Mouse (Mus musculus): ENCODE measurements at regions not wholly inside any gene's neighbourhood (a gene's known extent, or its start where the extent isn't known, plus 50 kb on each side); places are given as distances from the start of the nearest gene placed in this dataset.
A peak's percentile ranks its signal among the peaks of the same experiment; 100 is the strongest.

- no peak for DNase-seq
Observed at GRCm38 (mm10) chr1:168823184-168823583, 391.1 kb upstream of the Pbx1 start.

GRCm38 (mm10) chr1:168818381-168818780 lies 386.3 kb upstream of the Pbx1 start:
- peak; percentile 5 for DNase-seq

GRCm38 (mm10) chr1:168807084-168807483 lies 375.0 kb upstream of the Pbx1 start:
- DNase-seq: no peak

- no peak for DNase-seq
Observed at GRCm38 (mm10) chr1:168805442-168805841, 373.4 kb upstream of the Pbx1 start.

GRCm38 (mm10) chr1:168801046-168801445 lies 369.0 kb upstream of the Pbx1 start:
- no peak for DNase-seq

GRCm38 (mm10) chr1:168786731-168787130 lies 354.7 kb upstream of the Pbx1 start:
- no peak for DNase-seq

GRCm38 (mm10) chr1:168783851-168784250 lies 351.8 kb upstream of the Pbx1 start:
- DNase-seq: no peak

GRCm38 (mm10) chr1:168764368-168764895 lies 332.4 kb upstream of the Pbx1 start:
- DNase-seq: no peak

- no peak for DNase-seq
Observed at GRCm38 (mm10) chr1:168761095-168761494, 329.0 kb upstream of the Pbx1 start.

- DNase-seq: no peak
Observed at GRCm38 (mm10) chr1:168760239-168760638, 328.2 kb upstream of the Pbx1 start.

- no peak for DNase-seq
Observed at GRCm38 (mm10) chr1:168758835-168759234, 326.8 kb upstream of the Pbx1 start.

- peak; percentile 30 for DNase-seq
Observed at GRCm38 (mm10) chr1:168754196-168754595, 322.1 kb upstream of the Pbx1 start.

- no peak for DNase-seq
Observed at GRCm38 (mm10) chr1:168743435-168743834, 311.4 kb upstream of the Pbx1 start.

GRCm38 (mm10) chr1:168738005-168738404 lies 305.9 kb upstream of the Pbx1 start:
- DNase-seq: no peak

GRCm38 (mm10) chr1:168737277-168737863 lies 305.3 kb upstream of the Pbx1 start:
- no peak for DNase-seq

GRCm38 (mm10) chr1:168733066-168733465 lies 301.0 kb upstream of the Pbx1 start:
- DNase-seq: no peak

GRCm38 (mm10) chr1:168709836-168710235 lies 277.8 kb upstream of the Pbx1 start:
- DNase-seq: no peak

- no peak for DNase-seq
Observed at GRCm38 (mm10) chr1:168709017-168709681, 277.1 kb upstream of the Pbx1 start.

GRCm38 (mm10) chr1:168708161-168708865 lies 276.2 kb upstream of the Pbx1 start:
- DNase-seq: no peak

- DNase-seq: peak; percentile 52
Observed at GRCm38 (mm10) chr1:168697386-168697785, 265.3 kb upstream of the Pbx1 start.

GRCm38 (mm10) chr1:168686821-168687220 lies 254.8 kb upstream of the Pbx1 start:
- no peak for DNase-seq

GRCm38 (mm10) chr1:168685147-168685546 lies 253.1 kb upstream of the Pbx1 start:
- no peak for DNase-seq
